Mouse (Mus musculus) liver, adult 2 months (tissue): Measurements from ENCODE around the gene Cog7. TPM values are rescaled to one million over a fixed set of nuclear protein-coding genes. Genes with fewer than 3 reads are reported as not detected.

Experiments used
- DNase-seq: peaks from one replicate; pipeline ENCODE4 v3.0.0-alpha.2; 2011; ENCODE audit warnings: low read depth, low spot score; ENCODE audit errors: extremely low read depth
- H3K27ac ChIP-seq: fragments of 200-500 bp; replicated peaks from 2 replicates; pipeline ENCODE4 v1.5.1; 2012; ENCODE audit warnings: low read depth, mild to moderate bottlenecking, control low read depth, inconsistent platforms, low read length; ENCODE audit not compliant: insufficient read depth
- H3K27me3 ChIP-seq: fragments of 200-500 bp; 2 replicates; pipeline ENCODE4 v1.6.1; 2012; ENCODE audit warnings: mild to moderate bottlenecking, moderate library complexity, low read length, inconsistent platforms; ENCODE audit not compliant: control insufficient read depth, insufficient read depth
- H3K36me3 ChIP-seq: fragments of 200-500 bp; 2 replicates; pipeline ENCODE4 v1.6.1; 2012; ENCODE audit warnings: low read length, inconsistent platforms; ENCODE audit not compliant: control insufficient read depth, insufficient read depth
- H3K4me1 ChIP-seq: fragments of 200-500 bp; 2 replicates; pipeline ENCODE4 v1.6.1; 2011; ENCODE audit warnings: low read length; ENCODE audit not compliant: control insufficient read depth, insufficient read depth
- H3K4me3 ChIP-seq: fragments of 200-500 bp; 2 replicates; pipeline ENCODE4 v1.5.1; 2011; ENCODE audit warnings: low read depth, mild to moderate bottlenecking, control low read depth, low read length, moderate library complexity; ENCODE audit not compliant: insufficient read depth
- H3K79me2 ChIP-seq: fragments of 200-500 bp; 2 replicates; pipeline ENCODE4 v1.6.1; 2012; ENCODE audit warnings: inconsistent platforms, mild to moderate bottlenecking, low read length, moderate library complexity; ENCODE audit not compliant: control insufficient read depth, insufficient read depth
- H3K9ac ChIP-seq: fragments of 200-500 bp; 2 replicates; pipeline ENCODE4 v1.6.1; 2012; ENCODE audit warnings: low read depth, mild to moderate bottlenecking, control low read depth, inconsistent platforms, low read length
- CTCF ChIP-seq: fragments of 200-500 bp; IDR thresholded peaks from 2 replicates; pipeline ENCODE4 v1.5.1; 2011; ENCODE audit warnings: low read depth, low read length, control low read depth
- POLR2A ChIP-seq: fragments of 200-500 bp; IDR thresholded peaks from 2 replicates; pipeline ENCODE4 v1.6.1; 2011; ENCODE audit warnings: low read length, control low read depth; ENCODE audit not compliant: insufficient read depth; ENCODE audit errors: extremely low read depth
- WGBS: fragments of 180-500 bp; shearing (Covaris S2); methylation state at CpG from one replicate; pipeline ENCODE4 v1.1.7; 2018; 5-methylcytosine and 5-hydroxymethylcytosine counted together
- polyA plus RNA-seq: library from polyadenylated mRNA; depleted of rRNA; stranded (reverse); fragments of >200 nt; gene quantifications from 2 replicates; pipeline ENCODE4 v1.2.3, GENCODE M21; 2012
- total RNA-seq: library from RNA; depleted of rRNA; stranded (reverse); fragments of >200 nt; gene quantifications from 2 replicates; pipeline ENCODE4 v1.2.3, GENCODE M21; 2014

Gene Cog7
- total and polyA plus RNA-seq, 2 experiments, result 15.4 to 15.6 TPM

GRCm38 (mm10) chr7:121912250-121912649 lies 69.3 kb downstream of the Cog7 start:
- TF ChIP-seq POLR2A (no peak), CTCF (no peak)
- 66% methylated on average over 8 of the region's 8 CpGs for WGBS
- H3K4me3 ChIP-seq, result no peak overlapping the region
- no peaks in the 10 kb centered on the region for H3K27me3 ChIP-seq
- no peak overlapping the region for H3K27ac ChIP-seq
- no peaks in the 10 kb centered on the region for H3K79me2 ChIP-seq
- H3K9ac ChIP-seq, result no peak overlapping the region
- peaks cover 4% of the 10 kb centered on the region; the same call in 1 of the 2 replicates for H3K4me1 ChIP-seq
- H3K36me3 ChIP-seq, result no peaks in the 10 kb centered on the region
- DNase-seq, result no peak

GRCm38 (mm10) chr7:121906879-121907278 lies 74.6 kb downstream of the Cog7 start:
- Histone ChIP-seq H3K36me3 (no peaks in the 10 kb centered on the region), H3K4me1 (peaks cover 8% of the 10 kb centered on the region), H3K27me3 (no peaks in the 10 kb centered on the region), H3K79me2 (no peaks in the 10 kb centered on the region), H3K4me3 (no peak overlapping the region), H3K27ac (no peak overlapping the region), H3K9ac (no peak overlapping the region)
- TF ChIP-seq CTCF (no peak), POLR2A (no peak)
- 23% methylated on average over 4 of the region's 4 CpGs for WGBS
- peak; percentile 32 for DNase-seq

GRCm38 (mm10) chr7:121902757-121903411 lies 78.6 kb downstream of the Cog7 start:
- H3K27me3 ChIP-seq, result peaks cover 2% of the 10 kb centered on the region; the same call in 1 of the 2 replicates
- no peak overlapping the region for H3K27ac ChIP-seq
- H3K9ac ChIP-seq, result no peak overlapping the region
- no peaks in the 10 kb centered on the region for H3K79me2 ChIP-seq
- TF ChIP-seq POLR2A (no peak), CTCF (no peak)
- peaks cover 8% of the 10 kb centered on the region for H3K4me1 ChIP-seq
- no peak for DNase-seq
- WGBS, result 75% methylated on average over 8 of the region's 8 CpGs
- no peak overlapping the region for H3K4me3 ChIP-seq
- no peaks in the 10 kb centered on the region for H3K36me3 ChIP-seq

GRCm38 (mm10) chr7:121899940-121900339 lies 81.6 kb downstream of the Cog7 start:
- TF ChIP-seq POLR2A, result no peak
- TF ChIP-seq CTCF, result no peak
- no peak overlapping the region for H3K27ac ChIP-seq
- no peaks in the 10 kb centered on the region for H3K79me2 ChIP-seq
- no peaks in the 10 kb centered on the region for H3K36me3 ChIP-seq
- peaks cover 2% of the 10 kb centered on the region; the same call in 1 of the 2 replicates for H3K27me3 ChIP-seq
- whole genome bisulfite sequencing, result 16% methylated on average over 7 of the region's 7 CpGs
- H3K4me1 ChIP-seq, result no peaks in the 10 kb centered on the region
- H3K9ac ChIP-seq, result no peak overlapping the region
- no peak overlapping the region for H3K4me3 ChIP-seq
- no peak for DNase-seq

GRCm38 (mm10) chr7:121899311-121899710 lies 82.2 kb downstream of the Cog7 start:
- no peaks in the 10 kb centered on the region for H3K4me1 ChIP-seq
- no peak for DNase-seq
- no peaks in the 10 kb centered on the region for H3K36me3 ChIP-seq
- H3K27me3 ChIP-seq, result peaks cover 2% of the 10 kb centered on the region; the same call in 1 of the 2 replicates
- TF ChIP-seq POLR2A, result no peak
- TF ChIP-seq CTCF, result peak; percentile 67
- H3K9ac ChIP-seq, result no peak overlapping the region
- H3K4me3 ChIP-seq, result no peak overlapping the region
- no peak overlapping the region for H3K27ac ChIP-seq
- 9% methylated on average over 14 of the region's 14 CpGs for WGBS
- H3K79me2 ChIP-seq, result no peaks in the 10 kb centered on the region

GRCm38 (mm10) chr7:121896689-121897088 lies 84.8 kb downstream of the Cog7 start:
- 53% methylated on average over 6 of the region's 6 CpGs for WGBS
- no peak overlapping the region for H3K4me3 ChIP-seq
- peaks cover 2% of the 10 kb centered on the region; the same call in 1 of the 2 replicates for H3K27me3 ChIP-seq
- no peak for TF ChIP-seq CTCF
- TF ChIP-seq POLR2A, result no peak
- H3K4me1 ChIP-seq, result no peaks in the 10 kb centered on the region
- no peaks in the 10 kb centered on the region for H3K79me2 ChIP-seq
- H3K27ac ChIP-seq, result no peak overlapping the region
- no peak for DNase-seq
- H3K9ac ChIP-seq, result no peak overlapping the region
- no peaks in the 10 kb centered on the region for H3K36me3 ChIP-seq
